Mouse (Mus musculus) midbrain, embryonic 13.5 days (tissue): ENCODE data around the gene Faim. TPM values are rescaled to one million over a fixed set of nuclear protein-coding genes. Genes with fewer than 3 reads are reported as not detected.

Source experiments
- ATAC-seq: fragments of 200-750 bp; cut with Nextera tagmentation; 2 replicates; pipeline ENCODE4 v1.8.0; 2017; ENCODE audit warnings: mild to moderate bottlenecking, moderate TSS enrichment, moderate library complexity
- H3K27ac ChIP-seq: fragments of 300-500 bp; sonication (generic); 2 replicates; pipeline ENCODE4 v1.5.1; 2015; ENCODE audit warnings: inconsistent platforms, mild to moderate bottlenecking, moderate library complexity
- H3K27me3 ChIP-seq: fragments of 300-500 bp; sonication (generic); 2 replicates; pipeline ENCODE4 v1.6.1; 2015; ENCODE audit warnings: mild to moderate bottlenecking, inconsistent platforms
- H3K36me3 ChIP-seq: fragments of 300-500 bp; sonication (generic); 2 replicates; pipeline ENCODE4 v1.6.1; 2015; ENCODE audit warnings: mild to moderate bottlenecking, inconsistent platforms
- H3K4me1 ChIP-seq: fragments of 300-500 bp; sonication (generic); replicated peaks from 2 replicates; pipeline ENCODE4 v1.6.1; 2015; ENCODE audit warnings: inconsistent platforms
- H3K4me2 ChIP-seq: fragments of 300-500 bp; sonication (generic); replicated peaks from 2 replicates; pipeline ENCODE4 v1.6.1; 2015; ENCODE audit warnings: moderate library complexity, mild to moderate bottlenecking, inconsistent platforms
- H3K4me3 ChIP-seq: fragments of 300-500 bp; sonication (generic); replicated peaks from 2 replicates; pipeline ENCODE4 v1.5.1; 2015; ENCODE audit warnings: mild to moderate bottlenecking, inconsistent platforms
- H3K9ac ChIP-seq: fragments of 300-500 bp; sonication (generic); replicated peaks from 2 replicates; pipeline ENCODE4 v1.6.1; 2015; ENCODE audit warnings: mild to moderate bottlenecking, inconsistent platforms
- H3K9me3 ChIP-seq: fragments of 300-500 bp; sonication (generic); 2 replicates; pipeline ENCODE4 v1.6.1; 2016; ENCODE audit warnings: mild to moderate bottlenecking, inconsistent platforms
- WGBS: fragments of 180-500 bp; shearing (Covaris S2); methylation state at CpG from one replicate; pipeline ENCODE4 v1.1.7; 2015; 5-methylcytosine and 5-hydroxymethylcytosine counted together
- polyA plus RNA-seq: library from polyadenylated mRNA; unstranded; fragments of >200 nt; fragmentation: Nextera tagmentation; extraction: Ambion mirVana; gene quantifications from 2 replicates; pipeline ENCODE4 v1.2.1, GENCODE M21; 2015

Faim gene
- polyA plus RNA-seq, 1 experiment from 2014 or later, result 105 TPM

GRCm38 (mm10) chr9:98979431-98980416 is 6.4 kb upstream of the Faim start:
- Histone ChIP-seq H3K27me3 (peaks cover 58% of the 10 kb centered on the region), H3K36me3 (no peaks in the 10 kb centered on the region), H3K4me2 (peak overlapping the region; percentile 46), H3K4me3 (peak overlapping the region; percentile 23), H3K4me1 (0 out of 2 replicates have a peak, but pooled peaks cover 5% of the 10 kb centered on the region), H3K9ac (0 out of 2 replicates have a peak overlapping the region, but pooled peaks have one; percentile 12), H3K9me3 (no peaks in the 10 kb centered on the region), H3K27ac (no peak overlapping the region)
- ATAC-seq, result peak; percentile 79
- WGBS, result 5% methylated on average over 29 of the region's 29 CpGs

- peaks cover 14% of the 10 kb centered on the region for H3K27me3 ChIP-seq
- WGBS, result under 1% methylated on average over 49 of the region's 50 CpGs
- ATAC-seq, result peak; percentile 90
- no peaks in the 10 kb centered on the region for H3K9me3 ChIP-seq
- H3K27ac ChIP-seq, result peak overlapping the region; percentile 80
- H3K4me1 ChIP-seq, result peaks cover 15% of the 10 kb centered on the region
- peak overlapping the region; percentile 81 for H3K4me3 ChIP-seq
- H3K36me3 ChIP-seq, result no peaks in the 10 kb centered on the region
- peak overlapping the region; percentile 73 for H3K4me2 ChIP-seq
- H3K9ac ChIP-seq, result peak overlapping the region; percentile 84
These were observed 413 bp downstream of the Faim start for GRCm38 (mm10) chr9:98986476-98987096.

- Histone ChIP-seq H3K4me3 (peak overlapping the region; percentile 81), H3K9me3 (no peaks in the 10 kb centered on the region), H3K36me3 (no peaks in the 10 kb centered on the region), H3K27ac (no peak overlapping the region), H3K4me2 (peak overlapping the region; percentile 73), H3K9ac (peak overlapping the region; percentile 84), H3K27me3 (peaks cover 13% of the 10 kb centered on the region), H3K4me1 (peaks cover 15% of the 10 kb centered on the region)
- 52% methylated on average over 9 of the region's 9 CpGs for WGBS
- no peak for ATAC-seq
These were observed 958 bp downstream of the Faim start for GRCm38 (mm10) chr9:98987131-98987530.

GRCm38 (mm10) chr9:98994103-98994502 is 7.9 kb downstream of the Faim start:
- no peak for ATAC-seq
- Histone ChIP-seq H3K27me3 (no peaks in the 10 kb centered on the region), H3K36me3 (peaks cover 36% of the 10 kb centered on the region), H3K9ac (no peak overlapping the region), H3K4me3 (no peak overlapping the region), H3K4me1 (no peaks in the 10 kb centered on the region), H3K4me2 (no peak overlapping the region), H3K9me3 (no peaks in the 10 kb centered on the region), H3K27ac (no peak overlapping the region)
- WGBS, result 87% methylated on average over 4 of the region's 4 CpGs

- Histone ChIP-seq H3K4me2 (no peak overlapping the region), H3K27me3 (no peaks in the 10 kb centered on the region), H3K4me3 (no peak overlapping the region), H3K9me3 (no peaks in the 10 kb centered on the region), H3K4me1 (no peaks in the 10 kb centered on the region), H3K36me3 (peaks cover 61% of the 10 kb centered on the region), H3K27ac (no peak overlapping the region), H3K9ac (no peak overlapping the region)
- ATAC-seq, result no peak
- 87% methylated on average over 9 of the region's 9 CpGs for WGBS
These were observed 13.7 kb downstream of the Faim start for GRCm38 (mm10) chr9:98999881-99000339.

GRCm38 (mm10) chr9:99001326-99001725 is 15.2 kb downstream of the Faim start:
- peaks cover 68% of the 10 kb centered on the region for H3K36me3 ChIP-seq
- WGBS, result 89% methylated on average over 6 of the region's 6 CpGs

GRCm38 (mm10) chr9:99009069-99009897 is 23.1 kb downstream of the Faim start:
- 88% methylated on average over 12 of the region's 12 CpGs for WGBS
- Histone ChIP-seq H3K36me3 (peaks cover 16% of the 10 kb centered on the region), H3K4me2 (no peak overlapping the region), H3K27ac (no peak overlapping the region), H3K4me1 (no peaks in the 10 kb centered on the region), H3K9me3 (no peaks in the 10 kb centered on the region), H3K27me3 (no peaks in the 10 kb centered on the region), H3K4me3 (no peak overlapping the region), H3K9ac (no peak overlapping the region)
- no peak for ATAC-seq

More at GRCm38 (mm10) chr9:99001326-99001725, 15.2 kb downstream of the Faim start:
- Histone ChIP-seq H3K4me2 (no peak overlapping the region), H3K4me1 (no peaks in the 10 kb centered on the region), H3K27ac (no peak overlapping the region), H3K27me3 (no peaks in the 10 kb centered on the region), H3K9ac (no peak overlapping the region), H3K9me3 (no peaks in the 10 kb centered on the region), H3K4me3 (no peak overlapping the region)
- ATAC-seq, result no peak

GRCm38 (mm10) chr9:99009898-99010199 is 23.7 kb downstream of the Faim start:
- Histone ChIP-seq H3K4me3 (no peak overlapping the region), H3K27me3 (no peaks in the 10 kb centered on the region), H3K4me2 (no peak overlapping the region), H3K4me1 (no peaks in the 10 kb centered on the region), H3K27ac (no peak overlapping the region), H3K9me3 (no peaks in the 10 kb centered on the region), H3K36me3 (peaks cover 17% of the 10 kb centered on the region), H3K9ac (no peak overlapping the region)
- WGBS, result 100% methylated on average over 3 of the region's 3 CpGs
- ATAC-seq, result no peak

GRCm38 (mm10) chr9:99016301-99016700 is 30.1 kb downstream of the Faim start:
- Histone ChIP-seq H3K9ac (no peak overlapping the region), H3K27ac (no peak overlapping the region), H3K9me3 (no peaks in the 10 kb centered on the region), H3K27me3 (no peaks in the 10 kb centered on the region), H3K4me3 (no peak overlapping the region), H3K36me3 (peaks cover 3% of the 10 kb centered on the region; the same call in 1 of the 2 replicates), H3K4me2 (no peak overlapping the region), H3K4me1 (no peaks in the 10 kb centered on the region)
- ATAC-seq, result no peak
- WGBS, result 80% methylated on average over 3 of the region's 3 CpGs

- Histone ChIP-seq H3K9me3 (no peaks in the 10 kb centered on the region), H3K4me1 (no peaks in the 10 kb centered on the region), H3K27me3 (no peaks in the 10 kb centered on the region), H3K36me3 (peaks cover 3% of the 10 kb centered on the region; the same call in 1 of the 2 replicates), H3K4me2 (no peak overlapping the region), H3K9ac (no peak overlapping the region), H3K4me3 (no peak overlapping the region), H3K27ac (no peak overlapping the region)
- ATAC-seq, result no peak
- 80% methylated on average over 3 of the region's 3 CpGs for WGBS
These were observed 30.6 kb downstream of the Faim start for GRCm38 (mm10) chr9:99016759-99017158.

GRCm38 (mm10) chr9:99017679-99018078 is 31.5 kb downstream of the Faim start:
- H3K9me3 ChIP-seq, result no peaks in the 10 kb centered on the region
- H3K9ac ChIP-seq, result no peak overlapping the region
- 86% methylated on average over 6 of the region's 6 CpGs for WGBS
- H3K4me3 ChIP-seq, result no peak overlapping the region
- H3K4me1 ChIP-seq, result no peaks in the 10 kb centered on the region
- no peaks in the 10 kb centered on the region for H3K27me3 ChIP-seq
- no peak for ATAC-seq
- H3K36me3 ChIP-seq, result peaks cover 3% of the 10 kb centered on the region; the same call in 1 of the 2 replicates
- no peak overlapping the region for H3K27ac ChIP-seq
- H3K4me2 ChIP-seq, result no peak overlapping the region
